Mouse (Mus musculus): ENCODE data around the gene Spop. TPM values are rescaled to one million over a fixed set of nuclear protein-coding genes. Genes with fewer than 3 reads are reported as not detected.

Gene Spop
- polyA plus RNA-seq, 1 experiment from 2014 or later: 72.5 TPM

DNA sequence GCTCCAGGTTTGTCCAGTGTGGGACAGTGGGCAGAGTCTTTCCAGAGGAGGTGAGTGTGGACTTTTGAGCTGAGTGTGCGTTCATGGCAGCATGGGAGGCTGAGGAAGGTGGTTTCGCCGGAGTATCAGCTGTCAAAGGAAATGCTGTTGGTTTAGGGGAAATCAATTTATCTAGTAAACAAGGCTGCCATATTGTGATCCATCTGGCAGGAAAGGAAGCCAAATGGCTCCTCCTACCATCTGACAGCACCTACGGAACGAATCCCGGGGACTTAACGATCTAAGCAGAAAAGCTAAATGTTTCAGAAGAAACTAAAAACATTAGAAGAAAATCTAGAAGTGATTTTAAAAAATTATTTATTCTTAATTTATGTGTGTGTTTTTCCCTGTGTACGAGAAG, 113.4 kb downstream of the Spop start:
- Histone ChIP-seq H3K9ac (ENCODE audit: low read depth, low read length) (no peak overlapping the region), H3K27me3 (ENCODE audit: control insufficient read depth, insufficient read depth, low read depth, low read length) (no peaks in the 10 kb centered on the region), H3K4me3 (ENCODE audit: low read depth, low read length) (no peak overlapping the region), H3K9me3 (replicated peaks; ENCODE audit: control insufficient read depth, low read length) (no peaks in the 10 kb centered on the region), H3K27ac (ENCODE audit: low read length) (no peak overlapping the region), H3K4me1 (ENCODE audit: control insufficient read depth, low read depth, low read length) (no peaks in the 10 kb centered on the region), H3K36me3 (ENCODE audit: control insufficient read depth, insufficient read depth) (no peaks in the 10 kb centered on the region), H3K4me2 (ENCODE audit: low read depth, low read length) (no peak overlapping the region)
- no peak for ATAC-seq (ENCODE audit: low read depth)
- 63% methylated on average over 8 of the region's 8 CpGs for WGBS (ENCODE audit: insufficient replicate concordance)

DNA sequence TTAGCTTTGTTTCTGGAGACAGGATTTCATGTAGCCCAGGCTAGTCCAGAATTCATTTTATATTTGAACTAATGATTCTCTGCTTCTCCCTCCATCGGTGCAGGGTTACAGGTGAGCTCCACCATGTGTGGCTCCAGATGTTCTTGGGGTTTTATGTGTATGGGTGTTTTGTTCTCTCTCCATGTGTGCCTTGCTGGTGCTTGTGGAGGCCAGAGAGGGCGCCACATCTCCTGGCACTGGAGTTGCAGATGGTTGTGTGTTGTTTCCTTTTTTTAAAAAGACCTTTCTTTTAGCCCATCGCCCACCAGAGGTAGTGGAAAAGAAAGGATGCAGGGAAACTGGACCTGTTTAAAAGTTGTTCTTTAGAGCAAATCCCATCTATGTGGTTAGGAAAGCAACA, 114.4 kb downstream of the Spop start:
- H3K9me3 ChIP-seq (replicated peaks; ENCODE audit: control insufficient read depth, low read length): no peaks in the 10 kb centered on the region
- H3K9ac ChIP-seq (ENCODE audit: low read depth, low read length): no peak overlapping the region
- H3K27ac ChIP-seq (ENCODE audit: low read length): no peak overlapping the region
- H3K27me3 ChIP-seq (ENCODE audit: control insufficient read depth, insufficient read depth, low read depth, low read length): no peaks in the 10 kb centered on the region
- WGBS (ENCODE audit: insufficient replicate concordance): 58% methylated on average over 3 of the region's 3 CpGs
- no peaks in the 10 kb centered on the region for H3K36me3 ChIP-seq (ENCODE audit: control insufficient read depth, insufficient read depth)
- ATAC-seq (ENCODE audit: low read depth): no peak
- no peak overlapping the region for H3K4me3 ChIP-seq (ENCODE audit: low read depth, low read length)
- no peaks in the 10 kb centered on the region for H3K4me1 ChIP-seq (ENCODE audit: control insufficient read depth, low read depth, low read length)
- H3K4me2 ChIP-seq (ENCODE audit: low read depth, low read length): no peak overlapping the region

DNA sequence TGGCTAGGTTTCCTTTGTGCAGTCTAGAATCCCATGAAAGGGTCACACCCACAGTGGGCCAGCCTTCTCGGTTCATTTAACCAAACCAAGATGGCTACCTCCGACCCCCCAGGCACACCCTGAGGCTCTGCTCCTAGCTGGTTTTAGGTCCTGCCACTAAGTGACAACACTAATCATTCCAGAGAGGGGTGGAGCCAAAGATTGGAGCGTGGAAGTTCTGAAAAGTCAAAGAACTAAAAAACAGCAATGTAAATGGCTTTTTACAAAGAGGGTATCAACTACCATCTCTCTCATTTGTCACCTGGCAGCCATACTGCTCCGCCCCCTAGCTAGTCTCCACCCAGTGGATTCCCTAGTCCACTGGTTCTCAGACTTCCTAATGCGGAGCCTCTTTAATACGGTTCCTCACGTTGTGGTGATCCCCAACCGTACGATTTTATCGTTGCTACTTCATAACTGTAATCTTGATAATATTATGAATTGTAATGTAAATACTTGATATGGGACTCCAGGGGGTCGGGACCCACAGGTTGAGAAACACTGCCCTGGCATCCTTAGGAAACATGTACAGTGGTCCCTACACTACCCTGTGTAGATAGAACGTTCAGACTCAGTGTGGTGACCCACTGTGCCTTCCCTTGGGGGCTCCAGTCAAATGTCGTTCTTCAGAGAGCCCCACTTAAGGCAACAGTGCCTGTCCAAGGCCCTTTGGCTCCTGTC, 118.6 kb downstream of the Spop start:
- no peak overlapping the region for H3K4me3 ChIP-seq (ENCODE audit: low read depth, low read length)
- no peaks in the 10 kb centered on the region for H3K4me1 ChIP-seq (ENCODE audit: control insufficient read depth, low read depth, low read length)
- no peaks in the 10 kb centered on the region for H3K9me3 ChIP-seq (replicated peaks; ENCODE audit: control insufficient read depth, low read length)
- no peak for ATAC-seq (ENCODE audit: low read depth)
- H3K9ac ChIP-seq (ENCODE audit: low read depth, low read length): no peak overlapping the region
- H3K4me2 ChIP-seq (ENCODE audit: low read depth, low read length): no peak overlapping the region
- no peak overlapping the region for H3K27ac ChIP-seq (ENCODE audit: low read length)
- WGBS (ENCODE audit: insufficient replicate concordance): 56% methylated on average over 13 of the region's 13 CpGs
- no peaks in the 10 kb centered on the region for H3K27me3 ChIP-seq (ENCODE audit: control insufficient read depth, insufficient read depth, low read depth, low read length)
- H3K36me3 ChIP-seq (ENCODE audit: control insufficient read depth, insufficient read depth): no peaks in the 10 kb centered on the region

DNA sequence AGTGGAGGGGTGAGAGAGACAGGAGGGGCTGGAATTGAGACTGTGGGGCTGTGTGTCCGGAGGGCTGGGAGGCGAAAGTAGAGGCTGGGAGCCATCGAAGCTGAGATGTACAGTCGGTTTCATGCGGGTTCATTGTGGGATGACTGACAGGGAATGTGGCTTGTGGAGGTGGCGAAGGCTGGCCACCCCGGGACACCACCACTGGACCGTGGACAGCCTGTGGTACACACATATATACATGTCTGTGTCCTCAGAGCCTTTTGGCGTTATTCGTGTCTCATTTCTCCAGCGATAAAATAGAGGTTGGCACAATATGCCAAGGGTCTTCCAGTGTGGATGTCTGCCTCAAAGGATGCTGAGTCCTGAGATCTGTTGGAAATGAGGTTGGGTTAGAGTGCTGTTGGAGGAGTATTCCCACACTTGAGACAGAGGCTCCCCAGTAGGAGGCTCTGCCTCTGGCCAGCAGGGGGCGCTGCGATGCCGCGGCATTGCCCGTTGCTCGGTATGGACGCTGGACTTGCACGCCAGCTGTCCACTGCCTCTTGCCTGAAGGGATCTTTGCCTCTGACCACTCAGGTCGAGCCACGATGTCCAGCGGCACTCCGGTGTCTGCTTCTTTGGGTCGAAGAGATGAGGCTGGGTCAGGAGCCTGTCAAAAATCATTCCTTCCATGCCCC, 119.7 kb downstream of the Spop start:
- ATAC-seq (ENCODE audit: low read depth): peak; percentile 41; the same call in 1 of the 2 replicates
- no peaks in the 10 kb centered on the region for H3K4me1 ChIP-seq (ENCODE audit: control insufficient read depth, low read depth, low read length)
- H3K9ac ChIP-seq (ENCODE audit: low read depth, low read length): no peak overlapping the region
- no peak overlapping the region for H3K4me3 ChIP-seq (ENCODE audit: low read depth, low read length)
- 19% methylated on average over 24 of the region's 24 CpGs for WGBS (ENCODE audit: insufficient replicate concordance)
- no peaks in the 10 kb centered on the region for H3K27me3 ChIP-seq (ENCODE audit: control insufficient read depth, insufficient read depth, low read depth, low read length)
- H3K36me3 ChIP-seq (ENCODE audit: control insufficient read depth, insufficient read depth): no peaks in the 10 kb centered on the region
- H3K4me2 ChIP-seq (ENCODE audit: low read depth, low read length): no peak overlapping the region
- H3K9me3 ChIP-seq (replicated peaks; ENCODE audit: control insufficient read depth, low read length): no peaks in the 10 kb centered on the region
- no peak overlapping the region for H3K27ac ChIP-seq (ENCODE audit: low read length)

DNA sequence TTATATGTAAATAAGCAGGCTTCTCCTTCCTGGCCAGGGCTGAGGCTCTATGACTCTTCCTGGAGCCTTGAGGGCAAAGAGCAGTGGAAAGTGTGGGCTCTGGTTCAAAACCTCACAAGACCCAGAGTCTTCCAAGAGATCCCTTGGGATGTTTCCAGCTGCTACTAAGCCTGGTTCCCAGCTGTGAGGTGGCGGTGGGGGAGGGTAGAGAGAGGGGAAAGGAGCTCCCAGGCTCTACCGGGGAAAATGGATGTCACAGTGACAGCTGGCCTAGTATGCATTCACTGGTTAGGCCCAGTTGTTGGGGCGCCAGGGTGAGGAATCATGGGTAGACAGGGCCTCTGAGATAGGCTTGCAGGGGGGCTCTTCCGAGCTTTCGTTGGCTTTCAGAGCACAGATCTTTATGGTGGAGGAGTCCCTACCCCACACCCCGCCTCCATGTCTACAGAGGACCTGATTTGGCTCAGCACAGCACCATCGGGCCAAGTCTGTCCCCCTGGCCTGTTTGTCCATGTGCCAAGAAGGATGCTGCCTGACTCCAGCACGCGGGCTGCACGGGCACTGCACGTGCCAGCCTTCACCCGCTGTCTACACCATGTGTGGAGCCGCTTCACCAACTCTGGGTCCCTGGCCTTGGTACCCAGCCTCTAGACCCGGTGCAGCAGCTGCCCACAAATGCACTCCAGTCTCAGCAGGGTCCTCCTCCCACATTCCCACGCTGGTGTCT, 124.7 kb downstream of the Spop start:
- ATAC-seq (ENCODE audit: low read depth): no peak
- H3K9me3 ChIP-seq (replicated peaks; ENCODE audit: control insufficient read depth, low read length): no peaks in the 10 kb centered on the region
- WGBS (ENCODE audit: insufficient replicate concordance): 63% methylated on average over 15 of the region's 15 CpGs
- no peak overlapping the region for H3K9ac ChIP-seq (ENCODE audit: low read depth, low read length)
- no peaks in the 10 kb centered on the region for H3K36me3 ChIP-seq (ENCODE audit: control insufficient read depth, insufficient read depth)
- H3K4me2 ChIP-seq (ENCODE audit: low read depth, low read length): no peak overlapping the region
- no peaks in the 10 kb centered on the region for H3K4me1 ChIP-seq (ENCODE audit: control insufficient read depth, low read depth, low read length)
- H3K4me3 ChIP-seq (ENCODE audit: low read depth, low read length): no peak overlapping the region
- no peaks in the 10 kb centered on the region; the same call in none of the 2 replicates for H3K27me3 ChIP-seq (ENCODE audit: control insufficient read depth, insufficient read depth, low read depth, low read length)
- no peak overlapping the region for H3K27ac ChIP-seq (ENCODE audit: low read length)

DNA sequence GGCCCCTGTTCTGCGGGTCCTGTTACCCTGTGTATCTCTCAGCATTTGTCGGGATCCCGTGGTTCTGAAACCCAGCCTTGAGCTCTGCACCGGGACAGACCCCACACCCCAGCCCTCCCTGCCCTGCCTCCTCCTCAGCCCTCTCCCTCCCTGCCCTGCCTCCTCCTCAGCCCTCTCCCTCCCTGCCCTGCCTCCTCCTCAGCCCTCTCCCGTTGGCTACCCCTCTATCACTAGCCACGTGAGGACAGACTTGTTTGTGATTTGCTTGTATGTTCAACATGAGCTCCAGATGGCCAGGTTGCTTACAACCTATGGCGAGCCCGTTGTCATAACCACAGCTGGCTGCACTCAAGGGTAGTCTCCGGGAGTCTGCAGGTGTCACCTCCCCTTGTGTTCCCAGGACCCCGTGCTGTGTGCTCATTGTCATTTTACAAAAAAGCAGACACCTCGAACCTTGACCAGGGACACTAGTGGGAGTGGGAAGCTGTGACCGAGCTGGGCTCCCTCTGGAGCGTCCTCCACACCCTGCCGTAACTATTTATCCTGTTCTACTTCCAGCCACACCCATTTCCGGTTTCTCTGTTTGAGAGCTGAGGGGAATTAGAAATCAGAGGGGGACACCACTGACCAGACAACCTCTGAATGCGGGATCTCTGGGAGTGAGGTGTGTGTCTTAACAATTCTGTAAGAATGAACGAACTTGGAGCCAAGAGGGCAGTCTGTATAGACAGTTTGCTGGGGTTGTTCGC, 126.9 kb downstream of the Spop start:
- H3K4me1 ChIP-seq (ENCODE audit: control insufficient read depth, low read depth, low read length): no peaks in the 10 kb centered on the region
- no peaks in the 10 kb centered on the region for H3K36me3 ChIP-seq (ENCODE audit: control insufficient read depth, insufficient read depth)
- H3K27ac ChIP-seq (ENCODE audit: low read length): no peak overlapping the region
- no peak overlapping the region for H3K9ac ChIP-seq (ENCODE audit: low read depth, low read length)
- H3K4me3 ChIP-seq (ENCODE audit: low read depth, low read length): no peak overlapping the region
- no peak overlapping the region for H3K4me2 ChIP-seq (ENCODE audit: low read depth, low read length)
- no peak for ATAC-seq (ENCODE audit: low read depth)
- H3K9me3 ChIP-seq (replicated peaks; ENCODE audit: control insufficient read depth, low read length): no peaks in the 10 kb centered on the region
- H3K27me3 ChIP-seq (ENCODE audit: control insufficient read depth, insufficient read depth, low read depth, low read length): no peaks in the 10 kb centered on the region; the same call in none of the 2 replicates
- 28% methylated on average over 18 of the region's 18 CpGs for WGBS (ENCODE audit: insufficient replicate concordance)

Other genes with a start within 250 kb of the Spop start
- gene Tac4, start 152.6 kb upstream of the Spop start, polyA plus RNA-seq (2015; fragmentation: Nextera tagmentation; extraction: Ambion mirVana): not detected in 2 replicates
- 29.4 and 31.2 TPM in 2 replicates for gene Kat7, start 103.8 kb upstream of the Spop start, polyA plus RNA-seq (2015; fragmentation: Nextera tagmentation; extraction: Ambion mirVana)
- 73.5 and 81.3 TPM in 2 replicates for gene Fam117a, start 77.1 kb upstream of the Spop start, polyA plus RNA-seq (2015; fragmentation: Nextera tagmentation; extraction: Ambion mirVana)
- 37.7 and 40.5 TPM in 2 replicates for gene Slc35b1, start 29.4 kb upstream of the Spop start, polyA plus RNA-seq (2015; fragmentation: Nextera tagmentation; extraction: Ambion mirVana)
- gene Nxph3, start 100.5 kb downstream of the Spop start, polyA plus RNA-seq (2015; fragmentation: Nextera tagmentation; extraction: Ambion mirVana): not detected in 2 replicates
- 2.2 and 2.3 TPM in 2 replicates for gene Ngfr, start 173.7 kb downstream of the Spop start, polyA plus RNA-seq (2015; fragmentation: Nextera tagmentation; extraction: Ambion mirVana)

Data from liver, embryonic 16.5 days (tissue).